Mouse (Mus musculus) testis, postnatal 10 days (tissue): ENCODE measurements around the gene Rad51b.
A peak's percentile ranks its signal among the peaks of the same experiment; 100 is the strongest.

Experiments used
- DNase-seq: peaks from one replicate; pipeline ENCODE4 v3.0.0; 2021; ENCODE audit warnings: low spot score

Rad51b gene

DNA sequence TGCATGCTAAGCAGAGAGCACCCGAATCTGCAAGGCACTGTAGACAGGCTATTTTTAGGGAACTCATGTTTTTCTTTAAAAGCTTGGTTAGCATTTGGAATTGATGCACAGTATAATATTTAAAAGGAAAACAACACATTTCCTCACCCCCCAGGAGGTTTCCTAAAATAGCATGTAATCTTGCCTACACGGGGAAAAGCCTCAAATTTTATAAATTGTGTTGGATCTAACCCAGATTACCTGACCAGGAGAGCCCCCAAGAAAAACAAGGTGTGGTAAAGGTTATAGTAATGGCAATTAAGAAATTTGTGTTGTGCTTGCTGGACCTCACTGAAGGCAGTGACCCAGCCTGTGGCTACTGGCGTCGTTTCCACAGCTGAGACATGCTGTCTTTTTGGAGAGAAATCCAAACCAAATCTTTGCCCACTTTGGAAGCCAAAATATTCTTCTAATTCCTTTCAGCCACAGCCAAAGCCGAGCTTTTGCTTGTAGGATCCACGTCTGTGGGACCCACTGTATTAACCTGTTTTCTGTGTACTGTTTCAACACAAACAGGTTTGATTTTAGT, 282.0 kb downstream of the Rad51b start:
- DNase-seq, result no peak

DNA sequence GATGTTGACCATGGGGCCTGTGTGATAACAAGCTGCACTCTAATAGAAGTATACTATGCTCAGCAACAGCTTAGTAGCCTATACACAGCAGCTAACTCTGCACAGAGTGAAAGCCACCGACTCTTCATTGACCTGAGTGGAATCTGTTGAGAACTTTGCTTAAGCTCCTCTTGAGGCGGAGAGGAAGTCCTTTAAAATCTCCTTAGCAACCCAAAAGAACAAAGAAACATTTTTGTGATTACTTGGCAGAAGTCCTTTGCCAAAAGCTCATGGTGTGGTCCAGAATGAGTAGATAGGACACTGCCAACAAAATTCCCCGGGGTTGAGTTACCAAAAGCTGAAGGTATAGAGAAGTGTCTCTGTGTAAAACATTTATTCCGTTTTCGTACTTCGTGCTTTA, 282.8 kb downstream of the Rad51b start:
- DNase-seq, result no peak

DNA sequence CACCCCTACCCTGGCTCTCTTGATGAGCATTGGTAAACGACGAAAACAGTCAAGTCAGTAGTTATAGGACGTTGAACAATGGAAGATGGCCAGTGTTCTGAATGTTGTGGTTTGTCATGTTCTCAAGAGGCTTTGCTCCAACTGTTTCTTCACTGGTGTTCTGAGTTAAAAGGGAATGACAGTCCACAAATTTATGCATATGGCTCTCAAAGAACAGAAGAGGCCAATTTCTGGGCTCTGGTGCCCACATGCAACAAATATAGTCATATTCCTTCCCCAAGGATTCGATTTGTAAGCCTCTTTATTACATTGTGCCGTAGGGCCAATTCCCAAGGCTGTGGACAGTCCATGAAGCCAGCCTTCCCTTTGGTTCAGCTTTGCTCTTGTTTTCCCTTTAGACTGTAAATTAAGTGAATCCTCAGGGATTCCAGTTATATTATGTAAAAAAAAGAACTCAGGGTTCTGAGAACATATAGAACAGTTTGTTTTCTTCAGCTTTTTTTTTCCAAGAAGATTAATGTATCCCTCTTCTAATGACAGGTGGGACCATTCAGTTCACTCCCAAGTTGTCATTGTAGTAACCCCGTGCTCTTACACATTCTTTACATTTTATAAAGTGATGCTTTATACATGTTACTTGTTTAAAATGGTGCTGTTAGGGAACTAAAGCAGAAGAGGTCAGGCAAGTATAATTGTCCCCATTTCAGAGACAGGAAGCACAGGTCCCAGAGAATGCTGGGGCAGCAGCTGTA, 287.6 kb downstream of the Rad51b start:
- no peak for DNase-seq

DNA sequence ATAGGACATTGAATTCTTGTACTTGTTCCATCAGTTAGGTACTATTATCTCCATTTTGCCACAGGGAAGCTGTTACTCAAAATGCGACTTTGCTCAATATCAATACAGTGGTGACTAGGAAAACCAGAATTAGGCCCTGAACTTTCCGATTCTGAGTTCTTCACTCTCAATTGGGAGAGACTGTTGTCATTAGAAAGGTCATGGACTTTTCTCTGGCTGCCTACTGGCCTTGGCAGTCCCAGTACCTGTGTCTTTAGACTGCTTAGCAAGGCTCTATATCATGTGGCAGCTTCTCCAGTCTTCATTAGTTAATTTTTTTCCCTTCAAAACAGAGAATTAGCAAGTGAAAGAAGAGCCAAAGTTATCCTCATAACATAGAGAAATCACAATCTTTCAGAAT, 288.3 kb downstream of the Rad51b start:
- DNase-seq, result no peak

DNA sequence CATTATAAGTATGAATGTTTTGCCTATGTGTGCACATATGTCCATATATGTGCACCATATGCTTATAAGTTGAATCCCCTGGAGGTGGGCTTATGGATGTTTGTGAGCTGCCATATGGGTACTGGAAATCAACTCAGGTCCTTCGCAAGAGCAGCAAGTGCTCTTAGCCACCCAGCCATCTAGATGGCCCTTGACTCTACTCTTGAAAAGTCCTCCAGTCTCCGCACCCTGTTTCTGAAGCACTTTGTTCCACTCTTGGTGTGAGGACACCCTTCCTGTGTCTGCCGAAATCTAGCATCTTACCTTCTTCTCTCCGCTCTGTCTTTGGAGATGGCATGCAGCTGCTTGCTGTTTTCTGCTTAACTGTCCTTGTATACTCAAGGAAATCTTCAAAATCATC, 291.7 kb downstream of the Rad51b start:
- no peak for DNase-seq

DNA sequence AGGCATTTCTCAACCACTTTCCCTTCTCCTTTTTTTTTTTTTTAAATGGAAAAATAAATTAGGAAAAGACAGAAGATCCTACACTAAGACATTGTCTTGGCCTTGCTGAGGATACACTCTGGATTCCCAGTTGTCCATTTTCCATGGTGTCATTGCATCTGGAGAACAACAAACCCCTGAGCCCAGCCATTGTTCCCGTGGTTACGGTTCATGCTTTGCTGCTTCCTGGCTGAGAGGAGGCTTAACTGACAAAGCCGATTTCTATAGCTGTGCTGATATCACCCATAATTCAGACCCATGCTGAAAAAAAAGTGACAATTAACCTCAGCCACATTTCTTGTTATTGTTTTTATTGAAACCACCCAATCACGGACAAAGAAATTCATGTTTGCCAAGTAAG, 295.1 kb downstream of the Rad51b start:
- no peak for DNase-seq

DNA sequence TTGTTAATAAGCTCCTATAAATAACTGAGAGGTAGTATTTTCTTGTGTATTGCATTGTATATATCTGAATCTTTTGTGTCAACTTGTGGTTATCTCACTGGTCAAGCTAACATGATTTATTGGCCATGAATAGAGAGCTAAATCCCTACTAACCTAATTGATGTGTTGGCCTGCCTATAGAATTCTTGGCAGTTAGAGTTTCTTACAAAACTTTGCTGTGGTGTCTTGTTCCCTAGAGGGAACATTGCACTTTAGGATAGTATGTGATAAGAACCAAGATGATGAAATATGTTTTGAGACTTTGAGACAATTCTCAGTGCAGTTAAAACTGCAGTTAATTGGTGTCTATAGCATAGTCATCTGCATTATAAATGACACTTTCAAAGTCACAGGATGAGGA, 299.8 kb downstream of the Rad51b start:
- no peak for DNase-seq

DNA sequence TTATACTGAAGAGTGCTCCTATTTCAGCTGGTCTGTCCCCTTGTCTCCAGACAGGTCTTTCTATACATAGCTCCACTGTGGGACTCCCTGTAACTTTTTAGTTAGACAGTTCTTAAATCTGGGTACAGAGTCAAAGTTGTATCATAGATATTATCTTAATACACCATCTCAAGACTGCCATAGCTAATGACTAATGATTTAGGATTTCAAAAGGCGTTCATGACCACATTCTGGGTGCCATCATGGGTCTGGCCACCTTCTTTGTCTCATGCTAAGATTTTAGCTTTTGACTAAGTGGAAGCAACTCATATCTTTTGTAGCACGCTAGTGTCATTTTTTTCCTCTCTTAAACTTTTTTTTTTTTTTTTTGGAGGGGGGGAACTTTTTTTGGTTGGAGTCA, 300.3 kb downstream of the Rad51b start:
- DNase-seq, result no peak

DNA sequence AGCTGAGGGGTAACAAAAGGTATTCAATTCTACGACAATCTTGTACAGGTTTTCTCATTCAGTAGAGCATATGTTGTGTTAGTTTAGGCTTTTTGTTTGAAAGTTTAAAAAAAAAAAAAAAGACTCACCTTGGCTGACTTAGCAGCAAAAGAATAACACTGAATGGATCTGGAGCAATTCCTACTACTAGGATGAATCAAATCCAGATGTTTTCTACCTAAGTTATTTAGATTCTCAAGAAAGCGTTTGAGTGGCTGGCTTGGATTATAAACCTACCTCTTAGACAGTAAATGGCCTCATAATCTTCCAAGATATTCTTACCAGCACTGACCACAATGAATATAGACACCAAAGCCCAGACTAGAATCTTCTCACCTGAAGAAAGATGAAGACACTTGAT, 300.7 kb downstream of the Rad51b start:
- no peak for DNase-seq

DNA sequence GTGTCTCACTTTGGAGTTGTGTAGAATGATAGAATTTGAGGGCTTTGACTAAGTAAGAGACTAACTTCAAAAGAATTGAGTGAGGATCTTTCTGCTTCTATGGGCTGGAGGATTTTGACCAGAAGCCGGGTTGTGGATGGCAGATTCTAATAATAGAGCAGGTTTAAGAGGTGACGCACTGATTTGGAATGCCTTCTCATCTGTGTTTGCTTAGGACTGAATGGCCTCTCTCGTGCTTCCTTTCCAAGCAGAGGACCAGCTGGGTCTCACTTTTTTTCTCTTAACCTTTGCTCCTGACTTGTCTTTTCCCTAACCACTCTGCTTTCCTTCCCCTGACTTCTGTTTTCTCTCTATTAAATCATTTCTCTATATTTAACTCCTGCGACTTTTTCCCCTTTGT, 301.4 kb downstream of the Rad51b start:
- DNase-seq, result no peak

DNA sequence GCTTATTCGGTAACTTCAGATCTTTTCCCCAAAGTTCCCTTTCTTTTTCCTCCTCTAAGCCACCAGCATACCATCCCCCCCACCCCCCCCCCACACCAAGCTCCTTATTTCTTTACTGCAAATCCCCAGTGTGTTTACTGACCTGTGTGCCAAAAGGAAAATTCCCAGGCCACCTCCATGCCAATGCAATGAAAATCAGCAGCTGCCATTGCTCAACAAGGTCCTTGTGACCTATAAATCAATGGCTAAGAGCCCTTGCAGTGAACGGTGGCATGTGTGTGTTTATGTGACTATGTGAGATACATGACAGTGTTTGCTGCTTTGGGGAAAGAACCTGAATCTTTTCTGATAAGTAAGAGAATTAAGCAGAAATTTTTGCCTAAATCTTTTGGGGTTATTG, 301.8 kb downstream of the Rad51b start:
- no peak for DNase-seq

DNA sequence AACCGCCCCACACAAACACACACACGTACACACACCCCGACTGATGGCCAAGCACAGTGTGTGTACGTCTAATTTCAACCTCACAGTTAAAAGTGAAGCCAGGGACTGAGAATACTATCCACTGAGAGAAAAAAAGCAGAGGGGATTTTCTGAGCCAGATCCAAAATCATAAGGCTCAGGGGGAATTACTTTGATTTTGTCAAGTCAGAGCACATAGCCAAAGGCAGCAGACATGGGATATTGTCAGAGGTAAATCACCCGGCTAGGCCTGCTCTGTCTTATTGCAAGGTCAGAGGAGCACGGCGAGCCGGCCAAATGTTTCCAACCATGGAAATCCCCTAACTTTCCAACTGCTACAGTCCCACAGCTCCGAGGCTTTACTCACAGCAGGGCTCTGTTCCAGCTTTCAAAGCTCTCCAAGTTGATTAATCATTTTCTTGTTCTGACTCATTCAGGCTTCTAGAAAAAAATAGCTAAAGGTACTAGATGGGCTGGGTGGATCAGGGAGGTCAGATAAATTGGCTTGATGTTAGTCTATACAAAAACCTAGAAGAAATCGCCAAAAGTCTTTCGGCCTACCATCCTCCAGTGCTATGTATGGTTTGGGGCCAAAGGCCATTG, 303.2 kb downstream of the Rad51b start:
- DNase-seq, result peak; percentile 48

DNA sequence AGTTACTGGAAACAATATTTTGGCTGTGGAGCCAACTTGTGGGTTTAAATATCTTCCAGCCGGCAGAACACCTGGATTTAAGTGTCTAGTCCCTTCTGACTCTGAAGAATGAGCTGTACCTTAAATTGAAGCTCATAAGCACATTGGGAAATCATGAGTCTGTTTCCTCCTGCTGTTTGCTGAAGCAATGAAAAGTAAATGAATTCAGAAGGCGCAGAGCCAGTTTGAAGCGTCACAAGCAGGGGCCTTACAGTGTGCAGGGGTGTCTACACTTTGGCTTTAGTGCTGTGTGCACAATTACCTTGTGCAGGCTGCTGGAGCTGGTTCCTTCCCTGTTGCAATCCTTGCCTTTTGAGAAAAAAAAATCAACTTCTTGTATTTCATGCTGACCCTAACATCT, 305.6 kb downstream of the Rad51b start:
- no peak for DNase-seq

DNA sequence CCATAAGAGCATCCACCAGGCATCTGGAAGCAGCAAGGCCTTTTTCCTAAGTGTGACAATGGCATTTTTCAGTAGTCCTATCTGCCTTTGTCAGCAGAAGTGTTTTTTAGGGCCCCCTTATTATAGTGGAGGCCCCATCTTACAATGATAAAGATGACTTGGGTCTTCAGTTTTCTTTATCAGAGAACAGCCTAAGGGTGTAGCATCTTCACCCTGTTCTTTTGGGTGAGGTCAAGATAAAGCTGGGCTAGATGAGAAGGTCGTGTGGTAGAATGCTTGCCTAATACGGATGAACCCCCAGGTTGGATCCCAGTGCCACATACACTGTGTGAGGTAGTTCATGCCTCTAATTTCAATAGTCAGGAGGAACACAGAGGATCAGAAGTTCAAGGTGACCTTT, 307.8 kb downstream of the Rad51b start:
- no peak for DNase-seq

DNA sequence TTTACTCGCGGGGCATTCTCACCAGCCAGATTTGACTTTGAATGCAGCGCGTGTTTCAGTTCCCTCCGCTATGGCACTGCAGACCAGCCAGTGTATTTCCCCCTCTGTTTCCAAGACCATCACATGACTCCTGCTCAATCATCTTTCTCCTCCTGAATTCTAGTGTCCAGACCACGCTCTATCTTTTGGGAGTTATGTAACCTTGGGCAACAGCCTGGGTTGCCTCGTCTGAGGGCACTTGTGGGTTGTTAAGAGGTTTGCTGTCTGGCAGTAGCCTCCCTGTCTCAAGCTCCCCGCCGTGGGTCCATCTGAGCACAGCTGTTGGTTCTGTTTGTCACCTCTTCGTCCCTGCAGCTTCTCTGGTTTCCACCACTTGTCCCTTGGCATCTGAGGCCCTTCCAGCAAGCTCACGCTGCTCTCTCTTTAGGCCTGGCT, 309.1 kb downstream of the Rad51b start:
- no peak for DNase-seq

DNA sequence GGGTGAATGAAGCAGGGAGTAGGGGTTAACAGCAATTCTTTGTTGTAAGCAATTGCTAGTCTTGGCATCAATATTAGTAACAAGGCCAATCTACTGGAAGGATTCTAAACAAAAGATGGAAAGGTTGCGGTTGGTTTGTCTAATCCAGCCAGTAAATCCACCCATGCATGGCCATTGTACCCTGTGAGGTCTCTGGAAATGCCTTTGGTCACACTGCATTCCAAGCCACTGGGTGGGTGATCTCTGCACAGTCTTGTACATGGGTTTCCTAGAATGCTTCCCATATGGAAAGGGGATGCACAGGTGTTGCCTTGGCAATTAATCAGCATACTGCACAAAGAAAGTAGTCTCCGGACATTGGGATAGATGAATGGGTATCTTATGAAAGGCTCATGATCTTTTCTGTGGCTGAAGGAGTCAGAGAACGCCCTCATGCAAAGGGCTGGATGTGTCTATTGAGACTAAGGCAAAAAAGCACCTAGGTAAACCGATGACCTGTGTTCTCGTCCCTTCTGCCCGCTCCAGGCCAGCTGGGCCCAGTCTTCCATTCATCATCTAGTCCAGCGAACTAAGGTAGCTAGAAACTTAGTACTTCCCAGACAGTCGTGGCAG, 312.4 kb downstream of the Rad51b start:
- no peak for DNase-seq

DNA sequence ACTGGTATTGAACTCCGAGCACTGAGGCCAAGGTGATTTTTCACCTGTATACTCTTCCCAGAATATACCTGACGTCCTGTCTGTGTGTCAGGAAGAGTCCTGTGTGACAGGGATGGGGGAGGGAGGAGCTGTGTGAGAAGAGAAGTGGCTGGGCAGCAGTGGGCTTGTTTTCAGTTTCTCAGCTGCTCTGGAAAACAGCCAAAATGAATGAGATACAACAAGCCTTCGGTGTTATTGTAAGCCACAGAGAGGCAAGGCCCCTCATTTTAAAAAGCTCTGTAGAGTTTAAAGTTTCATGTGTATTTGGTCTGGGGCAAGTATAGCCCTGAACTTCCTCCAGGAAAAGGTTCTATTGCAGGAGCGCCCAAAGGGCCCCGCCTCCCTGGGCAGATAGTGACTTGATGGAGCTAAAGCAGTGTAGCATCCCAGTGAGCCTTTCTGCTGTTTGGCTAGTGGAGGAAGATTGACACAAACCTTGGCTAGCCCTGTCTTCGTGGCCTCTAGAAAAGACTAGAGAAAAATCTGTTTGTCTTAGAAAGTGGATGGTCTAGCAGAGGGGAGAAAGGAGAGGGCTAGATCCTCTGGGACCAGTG, 313.5 kb downstream of the Rad51b start:
- no peak for DNase-seq

DNA sequence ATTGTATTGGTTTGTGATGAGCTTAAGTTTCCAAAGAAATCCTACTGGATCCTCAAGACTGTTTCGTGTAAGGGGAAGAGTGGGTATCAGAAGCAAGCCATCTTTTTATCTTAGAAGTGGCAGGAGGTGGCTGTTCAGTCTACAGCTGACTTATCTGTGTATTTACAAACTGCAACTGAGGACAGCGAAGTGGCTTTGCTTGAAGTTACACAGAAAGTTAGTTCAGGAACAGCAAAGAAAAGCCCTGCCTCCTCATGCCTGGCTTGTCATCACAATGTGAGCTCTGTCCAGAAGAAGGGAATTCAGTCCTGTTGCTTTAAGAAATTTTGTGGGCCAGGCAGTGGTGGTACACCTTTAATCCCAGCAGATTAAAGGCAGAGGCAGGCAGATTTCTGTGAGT, 314.6 kb downstream of the Rad51b start:
- no peak for DNase-seq

DNA sequence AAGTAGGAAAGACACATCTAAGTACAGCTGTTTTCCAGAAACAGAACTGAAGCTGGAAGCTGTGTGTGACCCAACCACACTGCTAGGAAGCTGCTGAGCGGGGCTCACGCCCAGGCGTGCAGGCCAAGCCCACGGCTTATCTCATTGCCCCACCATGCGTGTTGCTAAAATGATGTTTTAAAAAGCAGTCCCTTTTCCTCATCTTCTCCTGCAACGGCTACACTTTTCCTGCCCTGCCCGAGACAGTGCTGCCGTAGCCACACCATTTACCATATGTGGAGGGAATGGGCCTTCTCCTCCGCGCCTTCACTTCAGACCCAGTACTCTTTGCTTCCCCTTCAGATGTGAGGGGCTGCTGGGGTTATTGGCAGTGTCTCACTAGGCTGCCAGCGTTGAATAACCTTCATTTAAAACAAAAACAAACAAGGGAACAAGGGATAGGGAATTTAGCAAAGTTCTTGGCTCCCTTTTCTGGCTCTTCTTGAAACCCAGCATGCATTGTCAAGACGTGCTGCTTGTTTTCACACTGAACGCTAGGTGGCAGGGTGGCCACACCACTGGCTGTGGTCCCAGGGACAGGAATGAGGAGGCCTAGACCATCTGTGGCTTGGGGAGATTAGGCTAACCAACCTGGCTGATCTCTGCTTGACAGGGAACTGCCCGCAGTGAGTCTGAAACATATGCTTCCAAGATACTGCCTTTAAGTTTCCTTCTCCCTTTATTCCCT, 315.4 kb downstream of the Rad51b start:
- DNase-seq, result peak; percentile 89

DNA sequence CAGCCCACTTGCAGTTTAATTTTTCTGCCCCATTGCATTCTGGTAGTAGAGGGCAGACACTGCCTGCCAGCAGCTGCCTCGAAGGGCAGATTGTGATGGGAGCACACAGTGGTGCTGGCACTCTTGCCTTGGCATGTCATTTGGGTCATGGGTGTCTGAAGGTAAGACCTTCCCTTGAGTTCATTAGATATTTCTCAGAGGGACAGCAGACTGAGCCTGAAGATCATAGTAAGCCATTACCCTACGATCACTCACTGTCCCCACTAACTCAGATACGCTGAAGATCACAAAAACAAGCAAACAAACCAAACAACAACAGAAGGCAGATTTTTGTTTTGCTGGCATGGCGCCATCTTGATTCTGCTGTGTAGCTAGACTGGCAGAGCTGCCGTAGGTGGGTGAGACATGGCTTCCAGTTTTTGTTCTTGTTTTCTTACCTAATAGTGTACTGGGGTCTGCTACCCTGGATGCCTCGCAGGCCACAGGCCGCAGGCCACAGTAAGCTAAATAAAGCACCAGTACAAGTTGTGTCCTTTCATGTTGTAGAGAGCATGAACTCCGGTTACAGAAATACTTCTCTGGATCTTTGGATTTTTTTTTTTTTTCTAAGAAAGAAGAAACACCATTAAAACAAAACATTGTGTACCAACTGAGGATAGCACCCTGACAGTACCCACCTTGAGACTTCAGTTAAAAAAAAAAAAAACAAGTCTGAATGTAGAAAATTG, 316.1 kb downstream of the Rad51b start:
- peak; percentile 66 for DNase-seq

DNA sequence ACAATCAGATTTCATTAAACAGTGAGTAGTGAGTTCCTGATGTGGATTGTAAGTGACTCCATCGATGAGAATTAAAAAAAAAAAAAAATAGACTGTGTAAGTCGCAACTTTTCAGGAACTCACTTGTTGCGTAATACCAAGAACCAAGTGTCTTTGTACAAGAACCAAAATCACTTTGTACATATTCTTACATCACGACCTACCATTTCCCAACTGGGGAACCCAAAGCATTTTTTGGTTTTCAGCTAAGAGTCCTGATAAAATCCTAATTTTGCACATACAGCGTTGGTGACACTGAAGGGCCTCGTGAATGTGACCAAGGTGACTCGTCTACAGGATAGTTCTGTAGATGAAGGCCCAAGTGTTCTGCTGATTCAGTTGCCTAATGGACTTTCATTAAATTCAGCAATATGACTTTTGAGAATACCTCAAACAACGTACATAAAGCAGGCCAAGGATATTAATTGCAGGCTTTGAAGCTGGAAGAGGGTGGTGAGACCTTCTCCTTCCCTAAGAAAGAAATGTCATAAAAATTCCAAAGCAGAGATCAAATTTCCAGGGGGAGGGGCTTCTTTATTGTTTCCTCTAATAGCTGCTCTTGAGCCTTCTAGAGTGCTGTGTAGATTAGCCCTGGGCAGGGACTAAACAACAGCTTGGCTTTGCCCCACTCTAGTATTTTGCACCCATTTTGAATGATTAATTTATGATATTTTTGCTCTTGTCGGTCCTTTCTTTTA, 316.9 kb downstream of the Rad51b start:
- DNase-seq, result no peak
